Mouse (Mus musculus): ENCODE data around the gene Pds5b. TPM values are rescaled to one million over a fixed set of nuclear protein-coding genes. Genes with fewer than 3 reads are reported as not detected.
A peak's percentile ranks its signal among the peaks of the same experiment; 100 is the strongest.
"Not testable (repeated sequence)": the region's sequence is repeated elsewhere in the genome, so short reads cannot be mapped to it uniquely, and the experiment has no call there.

Pds5b gene
- total RNA-seq, 2 experiments from 2014 or later = 65.9 to 66.5 TPM

DNA sequence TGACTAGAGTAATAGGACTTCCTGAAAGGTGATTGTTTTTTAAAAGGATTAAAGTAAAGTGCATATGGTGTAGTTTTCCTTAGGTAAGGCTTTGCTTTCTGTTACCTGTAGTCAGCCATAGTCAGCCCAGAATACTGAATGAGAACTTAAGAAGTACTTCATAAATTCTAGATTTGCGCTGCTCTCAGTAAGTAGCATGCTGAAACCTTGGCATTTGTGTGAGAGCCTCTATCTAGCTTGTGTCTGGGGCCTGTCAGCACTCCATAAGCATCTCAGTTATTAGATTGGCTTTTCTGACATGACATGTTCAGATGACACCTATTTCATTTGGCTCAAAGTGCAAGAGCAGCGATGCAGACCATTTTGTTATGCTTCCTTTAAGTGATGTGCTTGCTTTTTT, 19.7 kb downstream of the Pds5b start:
- DNase-seq (ENCODE audit: low spot score in 2 of 2) = no peak

DNA sequence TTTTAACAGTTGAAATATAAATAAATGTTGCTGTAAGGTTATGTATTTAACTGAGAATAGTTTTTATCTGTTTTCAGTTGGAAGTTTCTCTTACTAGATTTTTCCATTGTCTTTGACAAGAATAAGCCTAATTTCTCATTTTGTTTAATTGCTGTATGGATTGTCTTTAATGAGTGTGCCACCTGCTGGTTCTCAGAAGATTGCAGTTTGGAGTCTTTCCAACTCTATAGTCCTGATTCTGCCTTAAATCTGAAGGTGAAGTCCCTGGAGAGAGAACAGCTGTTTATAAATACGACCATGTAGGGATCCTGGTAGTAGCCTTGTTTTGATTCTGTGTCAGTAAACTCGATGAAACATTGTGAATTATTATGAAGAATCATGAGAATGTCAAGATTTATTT, 29.2 kb downstream of the Pds5b start:
- DNase-seq (ENCODE audit: low spot score in 2 of 2) = peak; percentile 20 to 60

GRCm38 (mm10) chr5:150706651-150707050, 33.1 kb downstream of the Pds5b start:
- DNase-seq (ENCODE audit: low spot score in 2 of 2) = not testable (repeated sequence)

DNA sequence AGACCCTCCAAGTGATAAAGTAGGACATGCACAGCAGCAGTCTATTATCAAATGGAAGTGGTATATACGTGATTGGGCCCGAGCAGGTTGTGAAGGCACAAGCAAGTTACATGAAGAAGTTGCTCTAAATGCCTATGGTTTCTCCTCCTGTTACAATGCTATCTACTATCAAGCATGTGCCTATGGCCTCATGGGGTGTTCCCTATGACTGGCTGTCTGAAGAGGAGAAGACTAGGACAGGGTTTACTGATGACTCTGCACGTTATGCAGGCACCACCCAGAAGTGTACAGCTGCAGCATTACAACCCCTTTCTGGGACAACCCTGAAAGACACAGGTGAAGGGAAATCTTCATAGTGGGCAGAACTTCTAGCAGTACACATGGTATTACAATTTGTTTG, 33.6 kb downstream of the Pds5b start:
- not testable (repeated sequence) for DNase-seq (ENCODE audit: low spot score in 2 of 2)

GRCm38 (mm10) chr5:150711503-150711902, 38.0 kb downstream of the Pds5b start:
- DNase-seq (ENCODE audit: low spot score in 2 of 2) = no peak

GRCm38 (mm10) chr5:150713431-150713830, 39.9 kb downstream of the Pds5b start:
- no peak for DNase-seq (ENCODE audit: low spot score in 2 of 2)

DNA sequence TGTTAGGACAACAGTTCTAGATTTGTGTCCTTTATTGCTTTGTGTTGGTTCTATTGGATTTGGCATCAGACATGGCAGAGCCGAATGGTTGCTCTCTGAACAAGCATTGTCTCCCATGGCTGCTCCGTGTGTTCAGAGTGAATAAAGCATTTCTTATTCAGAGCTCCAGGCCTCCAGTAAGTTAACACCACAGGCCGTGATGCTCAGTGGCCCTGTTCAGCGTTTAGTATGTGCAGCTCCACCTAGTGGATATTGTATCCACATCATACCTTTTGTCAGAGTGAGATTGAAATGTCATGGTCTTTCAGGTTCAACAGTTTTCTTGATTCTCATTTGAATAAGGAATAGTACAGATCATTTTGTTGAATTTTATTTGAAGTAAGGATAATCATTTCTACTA, 44.2 kb downstream of the Pds5b start:
- DNase-seq (ENCODE audit: low spot score in 2 of 2) = peak in 1 of 2 experiments; percentile 12

GRCm38 (mm10) chr5:150724641-150725040, 51.1 kb downstream of the Pds5b start:
- no peak for DNase-seq (ENCODE audit: low spot score in 2 of 2)

- DNase-seq (ENCODE audit: low spot score in 2 of 2) = not testable (repeated sequence)
Measured at GRCm38 (mm10) chr5:150737028-150737427, 63.5 kb downstream of the Pds5b start.

DNA sequence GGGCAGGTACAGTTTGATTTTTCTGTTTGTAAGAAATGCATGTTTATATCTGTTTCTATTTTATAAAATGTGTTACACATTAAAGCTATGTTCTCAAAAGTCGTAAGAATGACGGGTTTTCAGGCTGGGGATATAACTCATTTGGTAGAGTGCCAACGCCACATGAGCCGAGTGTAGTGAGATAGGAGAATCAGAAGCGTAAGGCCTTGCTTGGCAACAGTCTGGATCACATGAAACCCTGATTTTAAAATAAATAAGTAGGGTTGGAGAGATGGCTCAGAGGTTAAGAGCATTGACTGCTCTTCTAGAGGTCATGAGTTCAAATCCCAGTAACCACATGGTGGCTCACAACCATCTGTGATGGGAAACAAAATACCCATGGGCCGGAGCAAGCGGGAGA, 65.8 kb downstream of the Pds5b start:
- DNase-seq (ENCODE audit: low spot score in 2 of 2) = no peak

DNA sequence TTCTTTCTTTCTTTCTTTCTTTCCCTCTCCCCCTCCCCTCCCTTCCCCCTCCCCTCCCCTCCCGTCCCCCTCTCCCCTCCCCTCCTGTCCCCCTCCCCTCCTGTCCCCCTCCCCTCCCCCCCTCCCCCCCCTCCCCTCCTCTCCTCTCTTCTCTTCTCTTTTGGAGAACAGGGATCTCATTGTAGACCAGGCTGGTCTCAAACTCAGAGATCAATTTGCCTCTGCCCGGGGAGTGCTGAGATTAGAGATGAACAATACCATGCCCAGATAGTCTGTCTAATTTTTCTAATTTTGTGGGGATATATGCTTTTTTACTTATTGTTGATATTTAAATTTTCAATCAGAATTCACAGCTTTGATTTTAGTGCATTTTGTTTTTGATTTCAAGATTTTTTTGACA, 67.1 kb downstream of the Pds5b start:
- no peak for DNase-seq (ENCODE audit: low spot score in 2 of 2)

DNA sequence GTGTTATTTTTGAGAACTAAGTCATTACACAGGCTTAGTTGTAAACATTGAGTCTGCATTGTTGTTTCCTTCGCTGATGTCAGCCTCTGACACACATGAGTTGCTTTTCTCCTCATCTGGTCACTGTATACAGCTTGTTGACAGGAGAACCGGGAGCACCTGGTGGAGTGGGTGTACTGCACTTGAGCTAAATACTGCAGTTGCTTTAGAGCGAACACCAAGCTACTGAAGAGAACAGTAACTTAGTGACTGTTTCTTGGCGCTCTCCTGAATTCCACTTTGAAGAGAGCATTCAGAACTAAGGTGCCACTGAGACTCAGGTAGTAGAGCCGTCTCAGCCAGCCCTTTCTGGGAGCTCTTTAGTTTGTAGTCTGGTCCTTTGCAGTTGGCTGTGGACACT, 83.1 kb downstream of the Pds5b start:
- no peak for DNase-seq (ENCODE audit: low spot score in 2 of 2)

DNA sequence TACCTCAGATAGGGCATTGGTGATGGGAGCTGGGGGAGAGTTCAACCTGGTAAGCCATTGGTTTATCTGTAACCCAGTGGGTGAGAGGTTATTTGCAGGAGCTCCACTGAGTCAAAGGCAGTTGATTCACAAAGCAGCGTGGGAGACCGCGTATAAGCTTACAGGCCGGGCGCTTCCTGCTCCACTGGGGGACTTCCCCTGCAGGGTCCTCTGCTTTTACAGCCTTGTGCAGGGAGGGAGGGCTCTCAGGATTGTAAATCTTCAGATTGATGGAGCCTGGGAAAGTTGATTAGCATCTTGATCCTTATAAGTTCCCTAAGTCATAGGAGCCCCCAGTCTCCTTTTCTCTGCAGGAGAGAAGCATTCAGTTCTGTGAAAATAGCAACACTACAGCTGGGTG, 98.9 kb downstream of the Pds5b start:
- DNase-seq (ENCODE audit: low spot score in 2 of 2) = no peak

DNA sequence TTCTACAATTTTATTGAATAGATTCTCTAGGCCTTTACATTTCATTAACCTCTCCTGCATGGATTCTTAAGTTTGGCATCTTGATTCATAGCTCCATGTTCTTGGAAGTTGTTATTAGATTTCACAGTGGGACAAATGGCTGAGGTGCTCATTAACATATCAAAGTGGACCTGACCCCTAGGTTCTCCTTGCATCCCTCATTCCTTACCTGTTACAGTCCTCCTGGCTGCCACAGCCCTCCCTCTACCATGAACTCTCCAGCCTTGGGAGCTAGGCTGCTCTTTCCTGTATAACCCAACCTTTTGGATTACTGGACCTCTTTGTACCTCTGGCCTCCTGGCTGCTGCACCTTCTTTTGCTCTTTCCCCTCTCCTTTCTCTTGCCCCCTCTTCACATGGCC, 99.5 kb downstream of the Pds5b start:
- no peak for DNase-seq (ENCODE audit: low spot score in 2 of 2)

DNA sequence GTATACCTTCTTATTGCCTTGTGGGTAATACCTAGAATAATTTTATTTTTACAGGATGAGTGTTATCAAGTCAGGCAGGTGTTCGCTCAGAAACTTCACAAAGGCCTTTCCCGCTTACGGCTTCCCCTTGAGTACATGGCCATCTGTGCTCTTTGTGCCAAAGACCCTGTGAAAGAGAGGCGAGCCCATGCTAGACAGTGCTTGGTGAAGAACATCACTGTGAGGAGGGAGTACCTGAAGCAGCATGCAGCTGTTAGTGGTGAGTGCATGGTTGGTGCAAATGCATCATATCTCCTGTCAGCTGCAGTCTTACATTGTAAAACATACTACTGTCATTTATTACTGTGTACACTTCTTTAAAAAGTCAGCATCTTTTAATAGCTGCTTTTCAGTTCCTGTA, 114.7 kb downstream of the Pds5b start:
- DNase-seq (ENCODE audit: low spot score in 2 of 2) = no peak

DNA sequence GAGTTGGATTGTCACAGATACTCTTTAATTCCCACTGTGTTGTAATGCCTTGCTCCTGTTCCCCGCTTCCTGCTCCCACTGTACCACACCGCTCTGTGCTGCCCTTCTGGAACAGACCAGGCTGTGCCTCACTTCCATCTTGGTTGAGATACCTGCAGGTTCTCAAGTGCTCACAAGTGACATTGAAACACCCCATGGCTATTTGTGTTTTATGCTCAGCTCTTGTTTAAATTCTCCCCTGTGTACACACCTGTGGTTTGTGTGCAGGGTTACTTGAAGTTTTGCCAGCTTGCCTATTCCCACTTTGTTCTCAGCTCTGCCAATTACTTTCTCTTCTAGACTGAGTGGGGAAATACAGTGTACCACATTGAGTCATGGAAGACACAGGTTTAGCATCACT, 115.5 kb downstream of the Pds5b start:
- DNase-seq (ENCODE audit: low spot score in 2 of 2) = no peak

DNA sequence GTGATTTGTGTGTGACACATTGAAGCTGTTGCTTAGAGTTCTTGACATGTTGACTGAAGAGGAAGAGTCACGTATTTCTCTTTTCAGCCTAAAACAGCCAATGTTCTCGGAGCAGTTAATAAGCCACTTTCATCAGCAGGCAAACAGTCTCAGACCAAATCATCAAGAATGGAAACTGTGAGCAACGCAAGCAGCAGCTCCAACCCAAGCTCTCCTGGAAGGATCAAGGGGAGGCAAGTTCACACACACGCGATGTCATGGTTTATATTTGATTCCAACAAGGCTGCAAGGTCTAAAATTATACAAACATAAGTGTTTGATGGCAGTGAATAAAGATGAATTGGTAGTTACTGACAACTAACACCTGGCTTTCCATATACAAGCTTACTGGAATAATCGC, 120.6 kb downstream of the Pds5b start:
- DNase-seq (ENCODE audit: low spot score in 2 of 2) = no peak

GRCm38 (mm10) chr5:150800056-150800455, 126.5 kb downstream of the Pds5b start:
- no peak for DNase-seq (ENCODE audit: low spot score in 2 of 2)

GRCm38 (mm10) chr5:150814111-150814990, 140.8 kb downstream of the Pds5b start:
- DNase-seq (ENCODE audit: low spot score in 2 of 2) = no peak

- no peak for DNase-seq (ENCODE audit: low spot score in 2 of 2)
Measured at GRCm38 (mm10) chr5:150815400-150815799, 141.9 kb downstream of the Pds5b start.

- no peak for DNase-seq (ENCODE audit: low spot score in 2 of 2)
Measured at GRCm38 (mm10) chr5:150816775-150817174, 143.2 kb downstream of the Pds5b start.

DNA sequence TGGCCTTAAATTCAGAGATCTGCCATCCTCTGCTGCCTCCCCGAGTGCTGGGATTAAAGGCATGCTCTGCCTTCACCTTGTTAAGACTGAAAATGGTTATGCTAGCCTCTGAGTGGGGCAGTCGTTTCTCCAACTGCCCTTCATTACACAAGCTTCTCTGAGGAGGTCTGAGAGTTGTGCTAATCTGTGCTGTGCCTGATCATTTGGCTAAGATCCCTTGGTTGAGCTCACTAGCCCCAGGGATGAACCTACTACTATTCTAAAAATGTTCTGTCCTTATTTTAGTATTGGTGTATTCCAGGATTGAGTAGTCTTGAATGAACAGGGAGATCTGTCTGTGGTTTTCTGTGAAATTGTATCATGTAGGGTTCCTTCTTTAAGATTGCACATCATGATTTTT, 144.5 kb downstream of the Pds5b start:
- DNase-seq (ENCODE audit: low spot score in 2 of 2) = no peak

GRCm38 (mm10) chr5:150818886-150819285, 145.3 kb downstream of the Pds5b start:
- no peak for DNase-seq (ENCODE audit: low spot score in 2 of 2)

All from layer of hippocampus, postnatal 14 days (tissue).